Mouse (Mus musculus) thymus, postnatal 0 days (tissue): ENCODE results near the gene Dop1b. TPM values are rescaled to one million over a fixed set of nuclear protein-coding genes. Genes with fewer than 3 reads are reported as not detected.

ENCODE experiments used
- DNase-seq: peaks from one replicate; pipeline ENCODE4 v3.0.0-alpha.2; 2015; ENCODE audit warnings: low spot score
- polyA plus RNA-seq: library from polyadenylated mRNA; unstranded; fragments of >200 nt; fragmentation: Nextera tagmentation; extraction: Ambion mirVana; gene quantifications from 2 replicates; pipeline ENCODE4 v1.2.1, GENCODE M21; 2015

Gene Dop1b
- polyA plus RNA-seq, 1 experiment from 2014 or later: 17.1 TPM

- peak; percentile 39 for DNase-seq
These were observed 633 bp downstream of the Dop1b start for GRCm38 (mm10) chr16:93712189-93712885.

GRCm38 (mm10) chr16:93712966-93713365 is 1.3 kb downstream of the Dop1b start:
- no peak for DNase-seq

GRCm38 (mm10) chr16:93714426-93714825 is 2.7 kb downstream of the Dop1b start:
- DNase-seq: no peak

GRCm38 (mm10) chr16:93715826-93716225 is 4.1 kb downstream of the Dop1b start:
- no peak for DNase-seq

GRCm38 (mm10) chr16:93717299-93717703 is 5.6 kb downstream of the Dop1b start:
- DNase-seq: no peak

GRCm38 (mm10) chr16:93721771-93722170 is 10.1 kb downstream of the Dop1b start:
- DNase-seq: no peak

GRCm38 (mm10) chr16:93722476-93722875 is 10.8 kb downstream of the Dop1b start:
- DNase-seq: no peak

- DNase-seq: no peak
These were observed 13.9 kb downstream of the Dop1b start for GRCm38 (mm10) chr16:93725417-93726144.

- DNase-seq: no peak
These were observed 14.5 kb downstream of the Dop1b start for GRCm38 (mm10) chr16:93726186-93726585.

GRCm38 (mm10) chr16:93728676-93729075 is 17.0 kb downstream of the Dop1b start:
- DNase-seq: no peak

- DNase-seq: no peak
These were observed 18.4 kb downstream of the Dop1b start for GRCm38 (mm10) chr16:93729801-93730721.

- DNase-seq: no peak
These were observed 19.6 kb downstream of the Dop1b start for GRCm38 (mm10) chr16:93731310-93731709.

- DNase-seq: no peak
These were observed 21.3 kb downstream of the Dop1b start for GRCm38 (mm10) chr16:93732875-93733569.

GRCm38 (mm10) chr16:93739251-93739650 is 27.5 kb downstream of the Dop1b start:
- no peak for DNase-seq

GRCm38 (mm10) chr16:93742903-93743302 is 31.2 kb downstream of the Dop1b start:
- DNase-seq: no peak

- no peak for DNase-seq
These were observed 32.4 kb downstream of the Dop1b start for GRCm38 (mm10) chr16:93744049-93744490.

GRCm38 (mm10) chr16:93744804-93745340 is 33.2 kb downstream of the Dop1b start:
- DNase-seq: no peak

GRCm38 (mm10) chr16:93746397-93746796 is 34.7 kb downstream of the Dop1b start:
- no peak for DNase-seq

GRCm38 (mm10) chr16:93746957-93747356 is 35.3 kb downstream of the Dop1b start:
- DNase-seq: peak; percentile 13

- no peak for DNase-seq
These were observed 35.7 kb downstream of the Dop1b start for GRCm38 (mm10) chr16:93747421-93747820.
